ENCODE assay signal across 12 mouse cellular contexts in the genomic region with DNA sequence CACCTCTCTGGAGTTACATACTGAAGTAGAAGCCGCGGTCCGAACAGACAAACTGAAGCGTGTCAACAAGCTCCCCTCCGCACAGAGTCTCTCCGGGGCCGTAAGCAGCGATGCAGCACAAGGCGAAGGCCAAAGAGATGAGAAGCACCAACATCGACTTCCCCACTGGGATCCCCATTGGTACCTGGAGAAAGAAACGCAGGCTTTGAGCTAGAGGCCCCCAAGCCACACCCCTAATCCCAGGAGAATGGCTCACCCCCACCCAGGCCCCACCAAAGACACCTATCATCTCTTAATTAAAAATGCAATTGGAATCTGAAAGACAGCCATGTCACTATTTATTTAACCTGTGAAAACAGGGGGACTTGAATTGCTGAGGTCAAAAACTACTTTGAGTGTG. TPM values are rescaled to one million over a fixed set of nuclear protein-coding genes. Genes with fewer than 3 reads are reported as not detected.
DNase-seq lines count a peak whose midpoint lies in the region; ATAC-seq and TF ChIP-seq lines count a peak whose summit lies in the region.
"Had no signal": no experiment of that assay in that cellular context is flagged by ENCODE, and none has a peak within 500 bp of the region (broad histone marks: within the 10 kb centered on the region; RNA-seq: fewer than 3 reads in every experiment).

No protein-coding gene starts in this region.

- no peaks in the 10 kb centered on the region for H3K4me1 ChIP-seq in heart, postnatal 0 days (ENCODE audit: control insufficient read depth, insufficient read depth)
- H3K4me1 ChIP-seq in embryonic facial prominence, embryonic 11.5 days (ENCODE audit: control insufficient read depth, insufficient read depth, low read length), result peaks cover 5% of the 10 kb centered on the region
- H3K4me1 ChIP-seq in hindbrain, embryonic 13.5 days (replicated peaks), result peaks cover 32% of the 10 kb centered on the region
- H3K4me1 ChIP-seq in liver, embryonic 16.5 days (ENCODE audit: control insufficient read depth, low read depth, low read length), result no peaks in the 10 kb centered on the region

- H3K9ac ChIP-seq in heart, postnatal 0 days (replicated peaks; ENCODE audit: low read depth, low read length), result no peak overlapping the region
- H3K9ac ChIP-seq in embryonic facial prominence, embryonic 11.5 days (replicated peaks; ENCODE audit: low read length), result peak overlapping the region; percentile 37
- no peak overlapping the region for H3K9ac ChIP-seq in hindbrain, embryonic 13.5 days
- no peak overlapping the region for H3K9ac ChIP-seq in liver, embryonic 16.5 days (ENCODE audit: low read depth, low read length)

- peak overlapping the region; percentile 73 for H3K4me2 ChIP-seq in heart, postnatal 0 days (ENCODE audit: low read depth, low read length)
- H3K4me2 ChIP-seq in embryonic facial prominence, embryonic 11.5 days (ENCODE audit: low read depth, low read length), result peak overlapping the region; percentile 76
- H3K4me2 ChIP-seq in hindbrain, embryonic 13.5 days, result peak overlapping the region; percentile 25
- peak overlapping the region; percentile 9; the same call in 1 of the 2 replicates for H3K4me2 ChIP-seq in liver, embryonic 16.5 days (ENCODE audit: low read depth, low read length)

- peaks cover 19% of the 10 kb centered on the region for H3K36me3 ChIP-seq in heart, postnatal 0 days (replicated peaks; ENCODE audit: control insufficient read depth, insufficient read depth, low read length)
- no peaks in the 10 kb centered on the region for H3K36me3 ChIP-seq in embryonic facial prominence, embryonic 11.5 days (replicated peaks; ENCODE audit: control insufficient read depth, insufficient read depth, low read depth, low read length)
- no peaks in the 10 kb centered on the region for H3K36me3 ChIP-seq in hindbrain, embryonic 13.5 days
- no peaks in the 10 kb centered on the region for H3K36me3 ChIP-seq in liver, embryonic 16.5 days (ENCODE audit: control insufficient read depth, insufficient read depth)

- no peak for DNase-seq in heart, postnatal 0 days (ENCODE audit: low spot score)
- no peak for DNase-seq in heart, adult 11 months
- DNase-seq in embryonic facial prominence, embryonic 11.5 days (ENCODE audit: low spot score), result no peak
- DNase-seq in ovary, postnatal 10 days (ENCODE audit: low spot score), result no peak
- no peak for DNase-seq in thymus, postnatal 14 days
- DNase-seq: lung, adult 18-20 months; spleen, adult 18-20 months had no signal

- WGBS in heart, postnatal 0 days, result 18% methylated on average over 11 of the region's 11 CpGs
- WGBS in embryonic facial prominence, embryonic 11.5 days, result 12% methylated on average over 11 of the region's 11 CpGs
- 5% methylated on average over 11 of the region's 11 CpGs for whole genome bisulfite sequencing in hindbrain, embryonic 13.5 days
- WGBS in liver, embryonic 16.5 days (ENCODE audit: insufficient replicate concordance), result 22% methylated on average over 11 of the region's 11 CpGs

- TF ChIP-seq EP300 in heart, postnatal 0 days (IDR thresholded peaks at IDR 0.05; ENCODE audit: low read depth), result no peak

- no peak overlapping the region for H3K27ac ChIP-seq in heart, postnatal 0 days (ENCODE audit: low read depth)
- H3K27ac ChIP-seq in embryonic facial prominence, embryonic 11.5 days (replicated peaks; ENCODE audit: low read depth, low read length), result no peak overlapping the region
- no peak overlapping the region for H3K27ac ChIP-seq in hindbrain, embryonic 13.5 days
- H3K27ac ChIP-seq in liver, embryonic 16.5 days (ENCODE audit: low read length), result no peak overlapping the region

- ATAC-seq in heart, postnatal 0 days (ENCODE audit: insufficient read depth, low read depth), result no peak
- no peak for ATAC-seq in embryonic facial prominence, embryonic 11.5 days (replicated peaks; ENCODE audit: insufficient number of reproducible peaks, low FRiP score, low TSS enrichment, low read depth)
- ATAC-seq in hindbrain, embryonic 13.5 days (ENCODE audit: low FRiP score), result no peak
- ATAC-seq in liver, embryonic 16.5 days (ENCODE audit: low read depth), result no peak
- no peak for ATAC-seq in monocyte, adult 5-6 weeks (replicated peaks; ENCODE audit: insufficient number of reproducible peaks, low FRiP score, low TSS enrichment, poor library complexity, severe bottlenecking)
- ATAC-seq: activated CD4-positive, CD25-positive, alpha-beta regulatory T cell, adult 4 months had no signal

- TF ChIP-seq CTCF in heart, postnatal 0 days (IDR thresholded peaks at IDR 0.05; ENCODE audit: low read depth), result no peak

- H3K27me3 ChIP-seq in heart, postnatal 0 days (ENCODE audit: control insufficient read depth, insufficient read depth, low read length), result peaks cover 62% of the 10 kb centered on the region
- peaks cover 67% of the 10 kb centered on the region for H3K27me3 ChIP-seq in embryonic facial prominence, embryonic 11.5 days (ENCODE audit: control insufficient read depth, insufficient read depth, low read length)
- peaks cover 99% of the 10 kb centered on the region for H3K27me3 ChIP-seq in hindbrain, embryonic 13.5 days
- H3K27me3 ChIP-seq in liver, embryonic 16.5 days (ENCODE audit: control insufficient read depth, insufficient read depth, low read depth, low read length), result peaks cover 70% of the 10 kb centered on the region

- H3K4me3 ChIP-seq in heart, postnatal 0 days (ENCODE audit: low read depth, low read length), result peak overlapping the region; percentile 25
- H3K4me3 ChIP-seq in embryonic facial prominence, embryonic 11.5 days (ENCODE audit: low read depth, low read length), result peak overlapping the region; percentile 62
- H3K4me3 ChIP-seq in hindbrain, embryonic 13.5 days, result peak overlapping the region; percentile 9; the same call in 1 of the 2 replicates
- peak overlapping the region; percentile 34 for H3K4me3 ChIP-seq in liver, embryonic 16.5 days (ENCODE audit: low read depth, low read length)

- H3K9me3 ChIP-seq in heart, postnatal 0 days (replicated peaks; ENCODE audit: control insufficient read depth, low read length), result no peaks in the 10 kb centered on the region
- no peaks in the 10 kb centered on the region for H3K9me3 ChIP-seq in embryonic facial prominence, embryonic 11.5 days (replicated peaks; ENCODE audit: control insufficient read depth, low read length)
- no peaks in the 10 kb centered on the region for H3K9me3 ChIP-seq in hindbrain, embryonic 13.5 days
- H3K9me3 ChIP-seq in liver, embryonic 16.5 days (replicated peaks; ENCODE audit: control insufficient read depth, low read length), result no peaks in the 10 kb centered on the region

RNA-seq across cellular contexts. Expression of gene Igf2, which starts 11.0 kb away (rescaled TPM):
- total RNA-seq in heart, postnatal 0 days (2014; rRNA removed; ENCODE audit: low replicate concordance), result 1,317 and 1,642 TPM in 2 replicates
- 950 and 1,040 TPM in 2 replicates for polyA plus RNA-seq in heart, postnatal 0 days (2015; fragmentation: Nextera tagmentation; extraction: Ambion mirVana)
- 313 and 355 TPM in 2 replicates for polyA plus RNA-seq in embryonic facial prominence, embryonic 11.5 days (2014; fragmentation: Nextera tagmentation; extraction: Ambion mirVana)
- 179 and 205 TPM in 2 replicates for polyA plus RNA-seq in hindbrain, embryonic 13.5 days (2015; fragmentation: Nextera tagmentation; extraction: Ambion mirVana)
- 602 and 693 TPM in 2 replicates for polyA plus RNA-seq in liver, embryonic 16.5 days (2015; fragmentation: Nextera tagmentation; extraction: Ambion mirVana)
- 0.21 TPM in 1 of 3 replicates, not detected in the others for total RNA-seq in monocyte, adult 5-6 weeks (2017)
- total RNA-seq: neutrophil, adult 5-6 weeks had no signal

RNA-seq across cellular contexts. Expression of gene Gm49394, which starts 14.1 kb away (rescaled TPM):
- not detected in 2 replicates for total RNA-seq in heart, postnatal 0 days (2014; rRNA removed; ENCODE audit: low replicate concordance)
- polyA plus RNA-seq in heart, postnatal 0 days (2015; fragmentation: Nextera tagmentation; extraction: Ambion mirVana), result not detected in 2 replicates
- 0.08 TPM in 1 of 2 replicates, not detected in the other for polyA plus RNA-seq in embryonic facial prominence, embryonic 11.5 days (2014; fragmentation: Nextera tagmentation; extraction: Ambion mirVana)
- polyA plus RNA-seq in hindbrain, embryonic 13.5 days (2015; fragmentation: Nextera tagmentation; extraction: Ambion mirVana), result not detected in 2 replicates
- not detected in 2 replicates for polyA plus RNA-seq in liver, embryonic 16.5 days (2015; fragmentation: Nextera tagmentation; extraction: Ambion mirVana)
- total RNA-seq in monocyte, adult 5-6 weeks (2017), result not detected in 3 replicates
- total RNA-seq: neutrophil, adult 5-6 weeks had no signal
- polyA plus RNA-seq: activated CD4-positive, CD25-positive, alpha-beta regulatory T cell, adult 4 months had no signal

Comparison
In these comparisons a context has a peak if more than half of its experiments do, and no peak if none do; other contexts are left out.
1. H3K4me2 ChIP-seq: peak in every context shown above with its lines; median percentile 76 in embryonic facial prominence, embryonic 11.5 days; 73 in heart, postnatal 0 days; 25 in hindbrain, embryonic 13.5 days; 9 in liver, embryonic 16.5 days.
2. H3K4me3 ChIP-seq: peak in every context shown above with its lines; median percentile 62 in embryonic facial prominence, embryonic 11.5 days; 34 in liver, embryonic 16.5 days; 25 in heart, postnatal 0 days; 9 in hindbrain, embryonic 13.5 days.